Mouse (Mus musculus) midbrain, embryonic 13.5 days (tissue): ENCODE results near the gene Higd1b. TPM values are rescaled to one million over a fixed set of nuclear protein-coding genes. Genes with fewer than 3 reads are reported as not detected.

Experiments
- ATAC-seq: fragments of 200-750 bp; cut with Nextera tagmentation; 2 replicates; pipeline ENCODE4 v1.8.0; 2017; ENCODE audit warnings: mild to moderate bottlenecking, moderate TSS enrichment, moderate library complexity
- H3K27ac ChIP-seq: fragments of 300-500 bp; sonication (generic); 2 replicates; pipeline ENCODE4 v1.5.1; 2015; ENCODE audit warnings: inconsistent platforms, mild to moderate bottlenecking, moderate library complexity
- H3K27me3 ChIP-seq: fragments of 300-500 bp; sonication (generic); 2 replicates; pipeline ENCODE4 v1.6.1; 2015; ENCODE audit warnings: mild to moderate bottlenecking, inconsistent platforms
- H3K36me3 ChIP-seq: fragments of 300-500 bp; sonication (generic); 2 replicates; pipeline ENCODE4 v1.6.1; 2015; ENCODE audit warnings: mild to moderate bottlenecking, inconsistent platforms
- H3K4me1 ChIP-seq: fragments of 300-500 bp; sonication (generic); replicated peaks from 2 replicates; pipeline ENCODE4 v1.6.1; 2015; ENCODE audit warnings: inconsistent platforms
- H3K4me2 ChIP-seq: fragments of 300-500 bp; sonication (generic); replicated peaks from 2 replicates; pipeline ENCODE4 v1.6.1; 2015; ENCODE audit warnings: moderate library complexity, mild to moderate bottlenecking, inconsistent platforms
- H3K4me3 ChIP-seq: fragments of 300-500 bp; sonication (generic); replicated peaks from 2 replicates; pipeline ENCODE4 v1.5.1; 2015; ENCODE audit warnings: mild to moderate bottlenecking, inconsistent platforms
- H3K9ac ChIP-seq: fragments of 300-500 bp; sonication (generic); replicated peaks from 2 replicates; pipeline ENCODE4 v1.6.1; 2015; ENCODE audit warnings: mild to moderate bottlenecking, inconsistent platforms
- H3K9me3 ChIP-seq: fragments of 300-500 bp; sonication (generic); 2 replicates; pipeline ENCODE4 v1.6.1; 2016; ENCODE audit warnings: mild to moderate bottlenecking, inconsistent platforms
- WGBS: fragments of 180-500 bp; shearing (Covaris S2); methylation state at CpG from one replicate; pipeline ENCODE4 v1.1.7; 2015; 5-methylcytosine and 5-hydroxymethylcytosine counted together
- polyA plus RNA-seq: library from polyadenylated mRNA; unstranded; fragments of >200 nt; fragmentation: Nextera tagmentation; extraction: Ambion mirVana; gene quantifications from 2 replicates; pipeline ENCODE4 v1.2.1, GENCODE M21; 2015

Gene Higd1b
- polyA plus RNA-seq, 1 experiment from 2014 or later: 2.8 TPM

- Histone ChIP-seq H3K27me3 (no peaks in the 10 kb centered on the region), H3K9me3 (no peaks in the 10 kb centered on the region), H3K4me3 (no peak overlapping the region), H3K4me1 (no peaks in the 10 kb centered on the region), H3K36me3 (peaks cover 100% of the 10 kb centered on the region), H3K4me2 (no peak overlapping the region), H3K27ac (no peak overlapping the region), H3K9ac (no peak overlapping the region)
- ATAC-seq: no peak
- 92% methylated on average over 10 of the region's 10 CpGs for WGBS
Measured at GRCm38 (mm10) chr11:102845926-102846325, 10.3 kb downstream of the Higd1b start.

GRCm38 (mm10) chr11:102851883-102852282, 16.2 kb downstream of the Higd1b start:
- H3K36me3 ChIP-seq: peaks cover 97% of the 10 kb centered on the region
- no peak overlapping the region for H3K4me2 ChIP-seq
- H3K9ac ChIP-seq: no peak overlapping the region
- WGBS: 77% methylated on average over 5 of the region's 5 CpGs
- 0 out of 2 replicates have a peak, but pooled peaks have one; percentile 62 for ATAC-seq
- H3K9me3 ChIP-seq: no peaks in the 10 kb centered on the region
- H3K27ac ChIP-seq: no peak overlapping the region
- H3K27me3 ChIP-seq: no peaks in the 10 kb centered on the region
- H3K4me1 ChIP-seq: no peaks in the 10 kb centered on the region
- H3K4me3 ChIP-seq: no peak overlapping the region

GRCm38 (mm10) chr11:102853760-102854159, 18.1 kb downstream of the Higd1b start:
- Histone ChIP-seq H3K9me3 (no peaks in the 10 kb centered on the region), H3K4me1 (no peaks in the 10 kb centered on the region), H3K4me2 (no peak overlapping the region), H3K27ac (no peak overlapping the region), H3K4me3 (no peak overlapping the region), H3K9ac (no peak overlapping the region), H3K36me3 (peaks cover 97% of the 10 kb centered on the region), H3K27me3 (no peaks in the 10 kb centered on the region)
- no peak for ATAC-seq

GRCm38 (mm10) chr11:102855941-102856340, 20.3 kb downstream of the Higd1b start:
- WGBS: 90% methylated on average over 6 of the region's 6 CpGs
- H3K27me3 ChIP-seq: no peaks in the 10 kb centered on the region
- no peak overlapping the region for H3K4me2 ChIP-seq
- no peak overlapping the region for H3K9ac ChIP-seq
- ATAC-seq: no peak
- H3K4me1 ChIP-seq: no peaks in the 10 kb centered on the region
- no peaks in the 10 kb centered on the region for H3K9me3 ChIP-seq
- no peak overlapping the region for H3K4me3 ChIP-seq
- no peak overlapping the region for H3K27ac ChIP-seq
- peaks cover 97% of the 10 kb centered on the region for H3K36me3 ChIP-seq

GRCm38 (mm10) chr11:102858951-102859350, 23.3 kb downstream of the Higd1b start:
- Histone ChIP-seq H3K9me3 (no peaks in the 10 kb centered on the region), H3K9ac (no peak overlapping the region), H3K4me1 (no peaks in the 10 kb centered on the region), H3K4me2 (no peak overlapping the region), H3K36me3 (peaks cover 97% of the 10 kb centered on the region), H3K4me3 (no peak overlapping the region), H3K27me3 (no peaks in the 10 kb centered on the region), H3K27ac (no peak overlapping the region)
- 86% methylated on average over 11 of the region's 11 CpGs for WGBS
- ATAC-seq: no peak

- Histone ChIP-seq H3K4me3 (no peak overlapping the region), H3K9me3 (no peaks in the 10 kb centered on the region), H3K36me3 (peaks cover 94% of the 10 kb centered on the region), H3K27me3 (no peaks in the 10 kb centered on the region), H3K9ac (no peak overlapping the region), H3K27ac (no peak overlapping the region), H3K4me2 (no peak overlapping the region), H3K4me1 (no peaks in the 10 kb centered on the region)
- ATAC-seq: no peak
- 96% methylated on average over 8 of the region's 8 CpGs for WGBS
Measured at GRCm38 (mm10) chr11:102859933-102860332, 24.3 kb downstream of the Higd1b start.

GRCm38 (mm10) chr11:102864272-102864671, 28.6 kb downstream of the Higd1b start:
- ATAC-seq: no peak
- no peak overlapping the region for H3K4me3 ChIP-seq
- H3K9me3 ChIP-seq: no peaks in the 10 kb centered on the region
- no peaks in the 10 kb centered on the region for H3K27me3 ChIP-seq
- no peaks in the 10 kb centered on the region for H3K4me1 ChIP-seq
- H3K9ac ChIP-seq: no peak overlapping the region
- no peak overlapping the region for H3K27ac ChIP-seq
- peaks cover 93% of the 10 kb centered on the region for H3K36me3 ChIP-seq
- H3K4me2 ChIP-seq: no peak overlapping the region
- 50% methylated on average over 4 of the region's 4 CpGs for WGBS

- Histone ChIP-seq H3K27ac (no peak overlapping the region), H3K9me3 (no peaks in the 10 kb centered on the region), H3K36me3 (peaks cover 64% of the 10 kb centered on the region), H3K4me3 (no peak overlapping the region), H3K27me3 (no peaks in the 10 kb centered on the region), H3K9ac (0 out of 2 replicates have a peak overlapping the region, but pooled peaks have one; percentile 6), H3K4me1 (peaks cover 10% of the 10 kb centered on the region), H3K4me2 (no peak overlapping the region)
- 91% methylated on average over 7 of the region's 7 CpGs for WGBS
- ATAC-seq: no peak
Measured at GRCm38 (mm10) chr11:102874801-102875334, 39.2 kb downstream of the Higd1b start.

- Histone ChIP-seq H3K27ac (no peak overlapping the region), H3K9me3 (no peaks in the 10 kb centered on the region), H3K27me3 (0 out of 2 replicates have a peak, but pooled peaks cover 5% of the 10 kb centered on the region), H3K4me3 (peak overlapping the region; percentile 73), H3K4me1 (peaks cover 20% of the 10 kb centered on the region), H3K4me2 (peak overlapping the region; percentile 75), H3K36me3 (peaks cover 29% of the 10 kb centered on the region), H3K9ac (peak overlapping the region; percentile 82; the same call in 1 of the 2 replicates)
- WGBS: 60% methylated on average over 2 of the region's 2 CpGs
- no peak for ATAC-seq
Measured at GRCm38 (mm10) chr11:102879558-102879957, 43.9 kb downstream of the Higd1b start.

GRCm38 (mm10) chr11:102880585-102881313, 45.1 kb downstream of the Higd1b start, which contains the start of the genes Eftud2 and Ccdc103:
Gene Eftud2, minus strand, starts transcription at chr11:102880985.
Gene Ccdc103, plus strand, starts transcription at chr11:102881204.
- peak within 1 kb of the TSS; percentile 82 for H3K9ac ChIP-seq
- H3K27me3 ChIP-seq: 0 out of 2 replicates have a peak, but pooled peaks cover 5% of the 10 kb centered on the region
- ATAC-seq: peak; percentile 95
- H3K4me1 ChIP-seq: peaks cover 20% of the 10 kb centered on the region
- peak within 1 kb of the TSS; percentile 73 for H3K4me3 ChIP-seq
- H3K27ac ChIP-seq: peak within 1 kb of the TSS; percentile 81
- H3K9me3 ChIP-seq: no peaks in the 10 kb centered on the region
- peaks cover 17% of the 10 kb centered on the region for H3K36me3 ChIP-seq
- peak within 1 kb of the TSS; percentile 75 for H3K4me2 ChIP-seq
- under 1% methylated on average over 62 of the region's 62 CpGs for WGBS

GRCm38 (mm10) chr11:102881314-102882198, 45.9 kb downstream of the Higd1b start:
- peak overlapping the region; percentile 73 for H3K4me3 ChIP-seq
- H3K4me1 ChIP-seq: peaks cover 20% of the 10 kb centered on the region
- H3K27ac ChIP-seq: peak overlapping the region; percentile 81
- H3K9ac ChIP-seq: peak overlapping the region; percentile 82
- H3K4me2 ChIP-seq: peak overlapping the region; percentile 75
- peak; percentile 22 for ATAC-seq
- 16% methylated on average over 13 of the region's 13 CpGs for WGBS
- no peaks in the 10 kb centered on the region for H3K9me3 ChIP-seq
- 0 out of 2 replicates have a peak, but pooled peaks cover 5% of the 10 kb centered on the region for H3K27me3 ChIP-seq
- peaks cover 10% of the 10 kb centered on the region for H3K36me3 ChIP-seq
